Mouse (Mus musculus) heart, adult 2 months (tissue): ENCODE measurements around the gene 5430419D17Rik.

Experiments used
- CTCF ChIP-seq: fragments of 200-600 bp; IDR thresholded peaks from 2 replicates; pipeline ENCODE4 v1.8.1; 2022; ENCODE audit warnings: antibody characterized with exemption, mild to moderate bottlenecking, moderate library complexity
- POLR2A ChIP-seq: fragments of 200-500 bp; IDR thresholded peaks from 2 replicates; pipeline ENCODE4 v1.6.1; 2011; ENCODE audit warnings: mild to moderate bottlenecking, low read depth, low read length, control low read depth; ENCODE audit not compliant: insufficient read depth

DNA sequence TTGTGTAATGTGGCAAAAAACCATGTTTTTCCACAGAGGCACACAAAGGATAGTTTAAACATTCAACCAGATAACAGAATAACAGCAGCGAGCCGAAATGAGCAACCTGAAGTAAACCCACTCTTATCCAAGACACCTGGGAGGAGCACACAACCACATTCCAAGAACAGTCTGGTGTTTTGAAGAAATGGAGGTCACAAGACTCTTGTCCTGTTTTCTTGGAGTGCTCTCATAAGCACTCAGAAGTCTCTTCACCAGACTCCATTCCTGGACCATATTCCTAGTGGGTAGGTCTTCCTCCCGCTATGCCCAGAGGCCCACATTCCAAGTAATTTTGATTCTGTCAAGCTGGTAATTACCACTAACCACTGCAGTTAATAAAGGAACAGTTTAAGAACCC is 24.0 kb upstream of the 5430419D17Rik start:
- TF ChIP-seq POLR2A (no peak), CTCF (no peak)
